In genomic region chr12:111387146-111387545, GRCm38 (mm10) we compare ENCODE assay signal across 20 mouse cellular contexts. TPM values are rescaled to one million over a fixed set of nuclear protein-coding genes. Genes with fewer than 3 reads are reported as not detected.
DNase-seq lines count a peak whose midpoint lies in the region; ATAC-seq and TF ChIP-seq lines count a peak whose summit lies in the region.
"Had no signal": no experiment of that assay in that cellular context is flagged by ENCODE, and none has a peak within 500 bp of the region (broad histone marks: within the 10 kb centered on the region; RNA-seq: fewer than 3 reads in every experiment).

No protein-coding gene starts in this region.

- WGBS in heart, embryonic 13.5 days: 80% methylated on average over 4 of the region's 4 CpGs
- 79% methylated on average over 4 of the region's 4 CpGs for WGBS in kidney, postnatal 0 days
- WGBS in intestine, embryonic 15.5 days: 80% methylated on average over 4 of the region's 4 CpGs
- WGBS in midbrain, embryonic 10.5 days: 89% methylated on average over 4 of the region's 4 CpGs

- peak overlapping the region; percentile 33; the same call in 1 of the 2 replicates for H3K4me2 ChIP-seq in heart, embryonic 13.5 days
- H3K4me2 ChIP-seq in kidney, postnatal 0 days (ENCODE audit: low read length): no peak overlapping the region
- H3K4me2 ChIP-seq in intestine, embryonic 15.5 days (replicated peaks): no peak overlapping the region; the same call in 1 of the 2 replicates
- H3K4me2 ChIP-seq: hindbrain, embryonic 13.5 days had no signal

- H3K4me1 ChIP-seq in heart, embryonic 13.5 days: peaks cover 14% of the 10 kb centered on the region
- H3K4me1 ChIP-seq in kidney, postnatal 0 days (replicated peaks; ENCODE audit: insufficient read depth, low read length): peaks cover 6% of the 10 kb centered on the region
- H3K4me1 ChIP-seq in intestine, embryonic 15.5 days (replicated peaks): 0 out of 2 replicates have a peak, but pooled peaks cover 12% of the 10 kb centered on the region
- 0 out of 2 replicates have a peak, but pooled peaks cover 8% of the 10 kb centered on the region for H3K4me1 ChIP-seq in midbrain, embryonic 10.5 days
- H3K4me1 ChIP-seq: hindbrain, embryonic 13.5 days had no signal

- no peak for TF ChIP-seq CTCF in kidney, postnatal 0 days (IDR thresholded peaks at IDR 0.05; ENCODE audit: low read depth)
- no peak for TF ChIP-seq CTCF in Patski (IDR thresholded peaks at IDR 0.05)

- in situ Hi-C loops in Patski (cut with MboI; ENCODE audit: low pct_unique_long_range_greater_than_20kb): no loop called here

- CTCF ChIA-PET in Patski (lab: Charles Lee): interaction anchor here (0.7 kb wide), 1 partner anchor 9 kb away, joined by 3 read pairs; no protein-coding TSS in a partner anchor

- no peak for ATAC-seq in heart, embryonic 13.5 days (ENCODE audit: extremely low read depth, insufficient number of reproducible peaks, low FRiP score, low TSS enrichment)
- no peak for ATAC-seq in kidney, postnatal 0 days (replicated peaks; ENCODE audit: low FRiP score, low read depth)
- peak; percentile 27 for ATAC-seq in Patski
- ATAC-seq in intestine, embryonic 15.5 days: peak; percentile 60
- no peak for ATAC-seq in granulocyte monocyte progenitor cell, adult 5-6 weeks (replicated peaks; ENCODE audit: poor library complexity, severe bottlenecking)

- no peak overlapping the region for H3K4me3 ChIP-seq in heart, embryonic 13.5 days
- H3K4me3 ChIP-seq in kidney, postnatal 0 days (replicated peaks; ENCODE audit: low read depth, low read length): no peak overlapping the region
- no peak overlapping the region for H3K4me3 ChIP-seq in intestine, embryonic 15.5 days (replicated peaks)
- H3K4me3 ChIP-seq in midbrain, embryonic 10.5 days: no peak overlapping the region
- H3K4me3 ChIP-seq: embryonic facial prominence, embryonic 10.5 days; erythroblast, embryonic 14.5 days; hindbrain, embryonic 13.5 days had no signal

- H3K27me3 ChIP-seq in heart, embryonic 13.5 days (replicated peaks): no peaks in the 10 kb centered on the region
- H3K27me3 ChIP-seq in kidney, postnatal 0 days (ENCODE audit: insufficient read depth, low read length): no peaks in the 10 kb centered on the region
- no peaks in the 10 kb centered on the region for H3K27me3 ChIP-seq in Patski
- H3K27me3 ChIP-seq in intestine, embryonic 15.5 days (replicated peaks): no peaks in the 10 kb centered on the region
- no peaks in the 10 kb centered on the region for H3K27me3 ChIP-seq in midbrain, embryonic 10.5 days (ENCODE audit: low read depth, poor library complexity, severe bottlenecking)

- POLR2A ChIA-PET in Patski (lab: Charles Lee): interaction anchor here (0.8 kb wide), 1 partner anchor 9 kb away, joined by 3 read pairs; no protein-coding TSS in a partner anchor

- H3K9me3 ChIP-seq in heart, embryonic 13.5 days: no peaks in the 10 kb centered on the region; the same call in 1 of the 2 replicates
- no peaks in the 10 kb centered on the region for H3K9me3 ChIP-seq in kidney, postnatal 0 days (replicated peaks; ENCODE audit: low read length)
- no peaks in the 10 kb centered on the region for H3K9me3 ChIP-seq in intestine, embryonic 15.5 days
- H3K9me3 ChIP-seq in midbrain, embryonic 10.5 days (replicated peaks): no peaks in the 10 kb centered on the region
- H3K9me3 ChIP-seq: embryonic facial prominence, embryonic 10.5 days; hindbrain, embryonic 13.5 days had no signal

- DNase-seq in heart, adult 8-10 months (ENCODE audit: low spot score): no peak
- no peak for DNase-seq in kidney, postnatal 0 days (ENCODE audit: low spot score)
- DNase-seq in kidney, adult 11 months: no peak
- DNase-seq in Patski (ENCODE audit: low read depth, low spot score): no peak
- DNase-seq in midbrain, embryonic 10.5 days (ENCODE audit: low spot score): no peak
- DNase-seq: cerebellum, adult 11 months; cerebellum, postnatal 36 days; forebrain, postnatal 0 days; gastrocnemius, postnatal 10 days; layer of hippocampus, adult 9-11 months; thymus, postnatal 25 days had no signal

- 0 out of 2 replicates have a peak overlapping the region, but pooled peaks have one; percentile 14 for H3K9ac ChIP-seq in heart, embryonic 13.5 days
- no peak overlapping the region for H3K9ac ChIP-seq in kidney, postnatal 0 days (ENCODE audit: low read depth, low read length)
- no peak overlapping the region for H3K9ac ChIP-seq in intestine, embryonic 15.5 days
- H3K9ac ChIP-seq: forebrain, postnatal 0 days; hindbrain, embryonic 13.5 days; liver, embryonic 14.5 days had no signal

- H3K27ac ChIP-seq in heart, embryonic 13.5 days (replicated peaks): peak overlapping the region; percentile 72
- H3K27ac ChIP-seq in kidney, postnatal 0 days: peak overlapping the region; percentile 73; the same call in 1 of the 2 replicates
- H3K27ac ChIP-seq in intestine, embryonic 15.5 days: peak overlapping the region; percentile 77; the same call in 1 of the 2 replicates
- no peak overlapping the region for H3K27ac ChIP-seq in midbrain, embryonic 10.5 days (replicated peaks)
- H3K27ac ChIP-seq: embryonic facial prominence, embryonic 10.5 days; hindbrain, embryonic 13.5 days; liver, embryonic 14.5 days had no signal

- H3K36me3 ChIP-seq in heart, embryonic 13.5 days: no peaks in the 10 kb centered on the region
- no peaks in the 10 kb centered on the region for H3K36me3 ChIP-seq in kidney, postnatal 0 days (ENCODE audit: insufficient read depth, low read length)
- H3K36me3 ChIP-seq in intestine, embryonic 15.5 days: no peaks in the 10 kb centered on the region
- no peaks in the 10 kb centered on the region for H3K36me3 ChIP-seq in midbrain, embryonic 10.5 days
- H3K36me3 ChIP-seq: embryonic facial prominence, embryonic 10.5 days; hindbrain, embryonic 13.5 days had no signal

RNA-seq across cellular contexts. Expression of gene Cdc42bpb, which starts 9.6 kb away (rescaled TPM):
- polyA plus RNA-seq in heart, embryonic 13.5 days (2015; fragmentation: Nextera tagmentation; extraction: Ambion mirVana): 22.8 and 26.2 TPM in 2 replicates
- total RNA-seq in heart, adult 8-10 months (2022): 10 to 100 TPM; 45.5 to 59.7 (median 53.9) TPM
- polyA plus RNA-seq in kidney, postnatal 0 days (2015; fragmentation: Nextera tagmentation; extraction: Ambion mirVana): 27.7 and 31.6 TPM in 2 replicates
- polyA plus RNA-seq in Patski (2021): 103 TPM
- polyA plus RNA-seq in intestine, embryonic 15.5 days (2015; fragmentation: Nextera tagmentation; extraction: Ambion mirVana): 31.8 and 33.9 TPM in 2 replicates
- 5.6 and 8.1 TPM in 2 replicates for total RNA-seq in granulocyte monocyte progenitor cell, adult 5-6 weeks (2014; fragmentation: Nextera tagmentation)
- 4.8 and 8.6 TPM in 2 replicates for total RNA-seq in granulocyte monocyte progenitor cell, adult 5-6 weeks (2017)
- polyA plus RNA-seq in midbrain, embryonic 10.5 days (2016; fragmentation: Nextera tagmentation; extraction: Ambion mirVana): 31.4 and 32.0 TPM in 2 replicates

RNA-seq across cellular contexts. Expression of gene Lbhd2, which starts 19.5 kb away (rescaled TPM):
- polyA plus RNA-seq in heart, embryonic 13.5 days (2015; fragmentation: Nextera tagmentation; extraction: Ambion mirVana): 0.53 and 0.55 TPM in 2 replicates
- total RNA-seq in heart, adult 8-10 months (2022): not detected
- 12.6 and 14.3 TPM in 2 replicates for polyA plus RNA-seq in kidney, postnatal 0 days (2015; fragmentation: Nextera tagmentation; extraction: Ambion mirVana)
- not detected for polyA plus RNA-seq in Patski (2021)
- polyA plus RNA-seq in intestine, embryonic 15.5 days (2015; fragmentation: Nextera tagmentation; extraction: Ambion mirVana): 1.6 and 2.0 TPM in 2 replicates
- total RNA-seq in granulocyte monocyte progenitor cell, adult 5-6 weeks (2014; fragmentation: Nextera tagmentation): not detected in 2 replicates
- not detected in 2 replicates for total RNA-seq in granulocyte monocyte progenitor cell, adult 5-6 weeks (2017)
- polyA plus RNA-seq in midbrain, embryonic 10.5 days (2016; fragmentation: Nextera tagmentation; extraction: Ambion mirVana): not detected in 2 replicates
- total RNA-seq: adrenal gland, adult 18-20 months had no signal
- polyA plus RNA-seq: embryonic facial prominence, embryonic 10.5 days; erythroblast, embryonic 14.5 days had no signal

RNA-seq across cellular contexts. Expression of gene Exoc3l4, which starts 29.7 kb away (rescaled TPM):
- polyA plus RNA-seq in heart, embryonic 13.5 days (2015; fragmentation: Nextera tagmentation; extraction: Ambion mirVana): 10.2 and 10.8 TPM in 2 replicates
- total RNA-seq in heart, adult 8-10 months (2022): 1 to 10 TPM; 2.1 to 3.6 (median 3.0) TPM
- 25.4 and 25.9 TPM in 2 replicates for polyA plus RNA-seq in kidney, postnatal 0 days (2015; fragmentation: Nextera tagmentation; extraction: Ambion mirVana)
- polyA plus RNA-seq in Patski (2021): 8.5 TPM
- polyA plus RNA-seq in intestine, embryonic 15.5 days (2015; fragmentation: Nextera tagmentation; extraction: Ambion mirVana): 11.1 and 11.5 TPM in 2 replicates
- not detected in 2 replicates for total RNA-seq in granulocyte monocyte progenitor cell, adult 5-6 weeks (2014; fragmentation: Nextera tagmentation)
- 0.26 TPM in 1 of 2 replicates, not detected in the other for total RNA-seq in granulocyte monocyte progenitor cell, adult 5-6 weeks (2017)
- 3.7 and 4.3 TPM in 2 replicates for polyA plus RNA-seq in midbrain, embryonic 10.5 days (2016; fragmentation: Nextera tagmentation; extraction: Ambion mirVana)

RNA-seq across cellular contexts. Expression of gene Tnfaip2, which starts 55.1 kb away (rescaled TPM):
- polyA plus RNA-seq in heart, embryonic 13.5 days (2015; fragmentation: Nextera tagmentation; extraction: Ambion mirVana): 6.0 and 10.6 TPM in 2 replicates
- total RNA-seq in heart, adult 8-10 months (2022): 10 to 100 TPM; 25.2 to 49.3 (median 41.6) TPM
- 34.8 and 46.7 TPM in 2 replicates for polyA plus RNA-seq in kidney, postnatal 0 days (2015; fragmentation: Nextera tagmentation; extraction: Ambion mirVana)
- polyA plus RNA-seq in Patski (2021): 57.5 TPM
- 4.9 and 5.7 TPM in 2 replicates for polyA plus RNA-seq in intestine, embryonic 15.5 days (2015; fragmentation: Nextera tagmentation; extraction: Ambion mirVana)
- total RNA-seq in granulocyte monocyte progenitor cell, adult 5-6 weeks (2014; fragmentation: Nextera tagmentation): 28.6 and 30.4 TPM in 2 replicates
- 27.4 and 56.1 TPM in 2 replicates for total RNA-seq in granulocyte monocyte progenitor cell, adult 5-6 weeks (2017)
- polyA plus RNA-seq in midbrain, embryonic 10.5 days (2016; fragmentation: Nextera tagmentation; extraction: Ambion mirVana): 1.6 and 2.4 TPM in 2 replicates
- polyA plus RNA-seq: neural tube, embryonic 14.5 days had no signal

Comparison
In these comparisons a context has a peak if more than half of its experiments do, and no peak if none do; other contexts are left out.
1. ATAC-seq: peak in Patski (single experiment) and intestine, embryonic 15.5 days (single experiment); none in heart, embryonic 13.5 days (single experiment), kidney, postnatal 0 days (single experiment) and granulocyte monocyte progenitor cell, adult 5-6 weeks (single experiment).